Mouse (Mus musculus): ENCODE measurements around the gene Ptprr. TPM values are rescaled to one million over a fixed set of nuclear protein-coding genes. Genes with fewer than 3 reads are reported as not detected.
A peak's percentile ranks its signal among the peaks of the same experiment; 100 is the strongest.

Gene Ptprr
- polyA plus RNA-seq (2014; fragmentation: Nextera tagmentation; extraction: Ambion mirVana): 6.3 and 9.0 TPM in 2 replicates

- Histone ChIP-seq H3K9ac (ENCODE audit: low read length) (peak within 1 kb of the TSS; percentile 72), H3K27me3 (replicated peaks; ENCODE audit: control insufficient read depth, insufficient read depth, low read length) (no peaks in the 10 kb centered on the region), H3K9me3 (replicated peaks; ENCODE audit: control insufficient read depth, low read length) (no peaks in the 10 kb centered on the region), H3K4me3 (ENCODE audit: low read depth, low read length) (peak within 1 kb of the TSS; percentile 51), H3K4me1 (ENCODE audit: control insufficient read depth, insufficient read depth, low read length) (peaks cover 2% of the 10 kb centered on the region; the same call in 1 of the 2 replicates), H3K36me3 (ENCODE audit: control insufficient read depth, insufficient read depth, low read length) (no peaks in the 10 kb centered on the region), H3K4me2 (ENCODE audit: low read length) (peak within 1 kb of the TSS; percentile 85), H3K27ac (ENCODE audit: low read depth, low read length) (peak within 1 kb of the TSS; percentile 60)
- DNase-seq (ENCODE audit: low spot score) (peak; percentile 95), ATAC-seq (peak; percentile 97)
- WGBS: 0% methylated on average over 19 of the region's 19 CpGs
Observed at GRCm38 (mm10) chr10:116017845-116018479, at the start of gene Ptprr. Gene Ptprr, plus strand, starts transcription at chr10:116018213.

- WGBS: 69% methylated on average over 7 of the region's 7 CpGs
- no peak overlapping the region for H3K4me3 ChIP-seq (ENCODE audit: low read depth, low read length)
- no peaks in the 10 kb centered on the region for H3K27me3 ChIP-seq (replicated peaks; ENCODE audit: control insufficient read depth, insufficient read depth, low read length)
- H3K27ac ChIP-seq (ENCODE audit: low read depth, low read length): no peak overlapping the region
- H3K9ac ChIP-seq (ENCODE audit: low read length): no peak overlapping the region
- no peaks in the 10 kb centered on the region for H3K9me3 ChIP-seq (replicated peaks; ENCODE audit: control insufficient read depth, low read length)
- H3K4me2 ChIP-seq (ENCODE audit: low read length): no peak overlapping the region
- DNase-seq (ENCODE audit: low spot score): peak; percentile 7
- H3K4me1 ChIP-seq (ENCODE audit: control insufficient read depth, insufficient read depth, low read length): no peaks in the 10 kb centered on the region
- ATAC-seq: no peak
- no peaks in the 10 kb centered on the region for H3K36me3 ChIP-seq (ENCODE audit: control insufficient read depth, insufficient read depth, low read length)
Observed at GRCm38 (mm10) chr10:115976345-115976744, 41.7 kb upstream of the Ptprr start.

DNA sequence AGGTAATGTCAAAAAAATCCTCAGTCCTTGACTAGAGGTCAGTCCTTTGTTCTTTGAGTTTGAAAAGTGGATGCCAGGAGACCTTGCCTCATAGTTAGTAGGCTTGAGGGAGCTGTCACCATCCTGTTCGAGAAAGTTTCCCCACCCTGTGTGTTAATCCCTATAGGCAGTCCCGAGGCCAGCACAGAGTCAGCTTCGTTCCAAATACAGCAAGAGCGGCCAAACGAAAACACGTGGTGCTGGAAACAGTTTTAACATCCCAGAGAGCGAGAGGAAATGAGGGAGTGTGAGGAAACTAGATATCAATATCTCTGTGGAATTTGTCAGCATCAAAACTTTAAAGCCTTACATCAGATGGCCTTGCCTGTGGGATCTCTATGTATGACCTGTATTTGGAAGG, 39.0 kb upstream of the Ptprr start:
- Histone ChIP-seq H3K27ac (ENCODE audit: low read depth, low read length) (no peak overlapping the region), H3K27me3 (replicated peaks; ENCODE audit: control insufficient read depth, insufficient read depth, low read length) (no peaks in the 10 kb centered on the region), H3K9me3 (replicated peaks; ENCODE audit: control insufficient read depth, low read length) (no peaks in the 10 kb centered on the region), H3K9ac (ENCODE audit: low read length) (no peak overlapping the region), H3K4me2 (ENCODE audit: low read length) (no peak overlapping the region), H3K36me3 (ENCODE audit: control insufficient read depth, insufficient read depth, low read length) (no peaks in the 10 kb centered on the region), H3K4me1 (ENCODE audit: control insufficient read depth, insufficient read depth, low read length) (no peaks in the 10 kb centered on the region), H3K4me3 (ENCODE audit: low read depth, low read length) (no peak overlapping the region)
- WGBS: 70% methylated on average over 7 of the region's 7 CpGs
- ATAC-seq: no peak
- DNase-seq (ENCODE audit: low spot score): no peak

DNA sequence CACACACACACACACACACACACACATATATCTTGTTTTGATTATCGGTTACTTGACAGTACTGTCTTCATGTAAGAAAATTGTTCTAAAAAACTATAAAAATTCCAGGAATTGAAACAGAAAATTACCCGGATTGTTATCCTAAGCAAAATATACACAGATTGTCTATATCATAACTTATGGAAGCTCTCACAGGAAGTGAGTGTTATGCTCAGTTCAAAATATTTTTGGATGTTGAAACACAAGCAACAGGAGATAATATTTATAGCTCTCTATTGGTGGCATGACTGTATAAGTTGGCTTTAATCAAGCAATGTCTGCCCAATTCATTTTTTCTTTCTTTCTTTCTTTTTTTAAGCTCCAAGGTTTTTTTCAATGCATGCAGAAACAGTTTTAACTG, 38.0 kb upstream of the Ptprr start:
- Histone ChIP-seq H3K9me3 (replicated peaks; ENCODE audit: control insufficient read depth, low read length) (no peaks in the 10 kb centered on the region), H3K27me3 (replicated peaks; ENCODE audit: control insufficient read depth, insufficient read depth, low read length) (no peaks in the 10 kb centered on the region), H3K36me3 (ENCODE audit: control insufficient read depth, insufficient read depth, low read length) (no peaks in the 10 kb centered on the region), H3K27ac (ENCODE audit: low read depth, low read length) (no peak overlapping the region), H3K4me3 (ENCODE audit: low read depth, low read length) (no peak overlapping the region), H3K4me2 (ENCODE audit: low read length) (no peak overlapping the region), H3K4me1 (ENCODE audit: control insufficient read depth, insufficient read depth, low read length) (no peaks in the 10 kb centered on the region), H3K9ac (ENCODE audit: low read length) (no peak overlapping the region)
- WGBS: 98% methylated on average over 2 of the region's 2 CpGs
- ATAC-seq: no peak
- no peak for DNase-seq (ENCODE audit: low spot score)

DNA sequence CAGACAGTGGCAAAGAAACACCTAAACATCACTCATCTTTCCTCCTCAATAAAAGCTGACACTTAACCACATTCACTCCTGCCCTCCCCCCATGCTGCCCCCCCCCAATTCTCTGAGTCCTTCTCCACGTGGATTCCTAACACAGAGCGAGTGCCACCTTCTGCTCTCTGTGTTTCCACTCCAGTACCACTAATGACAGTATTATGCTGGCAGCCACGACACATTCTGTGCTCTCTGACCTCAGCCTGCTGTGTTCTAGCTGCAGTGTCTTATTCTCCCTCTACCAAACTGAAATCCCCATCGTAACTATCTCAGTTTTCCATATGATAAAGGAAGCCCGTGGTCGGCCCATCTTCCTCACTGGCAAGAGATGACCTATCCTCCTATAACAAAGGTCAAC, 33.7 kb upstream of the Ptprr start:
- Histone ChIP-seq H3K27me3 (replicated peaks; ENCODE audit: control insufficient read depth, insufficient read depth, low read length) (no peaks in the 10 kb centered on the region), H3K4me1 (ENCODE audit: control insufficient read depth, insufficient read depth, low read length) (no peaks in the 10 kb centered on the region), H3K4me2 (ENCODE audit: low read length) (no peak overlapping the region), H3K27ac (ENCODE audit: low read depth, low read length) (no peak overlapping the region), H3K9me3 (replicated peaks; ENCODE audit: control insufficient read depth, low read length) (no peaks in the 10 kb centered on the region), H3K4me3 (ENCODE audit: low read depth, low read length) (no peak overlapping the region), H3K9ac (ENCODE audit: low read length) (no peak overlapping the region), H3K36me3 (ENCODE audit: control insufficient read depth, insufficient read depth, low read length) (no peaks in the 10 kb centered on the region)
- WGBS: 72% methylated on average over 6 of the region's 6 CpGs
- DNase-seq (ENCODE audit: low spot score) (no peak), ATAC-seq (no peak)

DNA sequence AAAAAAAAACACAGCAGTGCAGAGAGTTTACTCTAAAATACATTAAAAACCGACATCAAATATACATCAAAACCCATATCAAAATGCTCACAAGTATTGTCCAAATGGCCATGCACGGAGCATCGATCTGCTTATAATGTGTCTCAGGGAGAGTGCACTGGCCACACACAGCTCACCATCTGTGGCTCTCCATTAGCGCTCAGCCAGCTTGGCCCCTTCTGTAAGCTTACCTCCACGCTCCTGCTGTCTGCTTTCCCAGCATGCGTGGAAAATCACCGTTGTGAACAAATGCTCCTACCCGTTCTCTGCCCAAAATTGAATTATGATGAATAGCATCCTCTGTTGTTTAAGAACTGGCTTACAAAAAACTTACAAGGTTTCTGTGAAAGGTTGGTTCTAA, 16.2 kb upstream of the Ptprr start:
- no peaks in the 10 kb centered on the region for H3K4me1 ChIP-seq (ENCODE audit: control insufficient read depth, insufficient read depth, low read length)
- H3K27ac ChIP-seq (ENCODE audit: low read depth, low read length): no peak overlapping the region
- no peak overlapping the region for H3K4me3 ChIP-seq (ENCODE audit: low read depth, low read length)
- no peaks in the 10 kb centered on the region for H3K27me3 ChIP-seq (replicated peaks; ENCODE audit: control insufficient read depth, insufficient read depth, low read length)
- DNase-seq (ENCODE audit: low spot score): no peak
- H3K9ac ChIP-seq (ENCODE audit: low read length): no peak overlapping the region
- no peak overlapping the region for H3K4me2 ChIP-seq (ENCODE audit: low read length)
- WGBS: 76% methylated on average over 8 of the region's 8 CpGs
- H3K36me3 ChIP-seq (ENCODE audit: control insufficient read depth, insufficient read depth, low read length): no peaks in the 10 kb centered on the region
- no peak for ATAC-seq
- H3K9me3 ChIP-seq (replicated peaks; ENCODE audit: control insufficient read depth, low read length): no peaks in the 10 kb centered on the region

DNA sequence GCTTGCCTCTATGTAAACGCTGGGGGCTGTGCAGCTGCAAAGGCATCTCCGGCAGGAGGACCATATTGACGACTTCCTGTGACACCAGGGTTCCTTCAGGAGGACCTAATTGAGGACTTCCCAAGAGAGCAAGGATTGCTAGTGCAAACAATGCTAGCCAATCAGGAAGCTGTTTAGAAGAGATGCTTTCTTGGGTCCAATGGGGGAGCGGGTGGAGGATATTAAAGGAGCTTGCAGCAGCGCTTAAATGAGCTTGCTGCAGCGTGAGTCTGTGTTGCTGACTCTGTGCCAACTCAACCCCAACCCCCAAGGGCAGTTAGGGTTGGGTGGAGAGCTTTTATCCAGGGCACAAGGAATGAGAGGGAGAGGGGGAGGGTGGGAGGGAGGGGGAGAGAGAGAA, 11.3 kb upstream of the Ptprr start:
- no peak overlapping the region for H3K27ac ChIP-seq (ENCODE audit: low read depth, low read length)
- H3K36me3 ChIP-seq (ENCODE audit: control insufficient read depth, insufficient read depth, low read length): no peaks in the 10 kb centered on the region
- H3K27me3 ChIP-seq (replicated peaks; ENCODE audit: control insufficient read depth, insufficient read depth, low read length): no peaks in the 10 kb centered on the region
- ATAC-seq: no peak
- no peaks in the 10 kb centered on the region for H3K4me1 ChIP-seq (ENCODE audit: control insufficient read depth, insufficient read depth, low read length)
- 45% methylated on average over 6 of the region's 6 CpGs for WGBS
- no peak overlapping the region for H3K4me3 ChIP-seq (ENCODE audit: low read depth, low read length)
- H3K9me3 ChIP-seq (replicated peaks; ENCODE audit: control insufficient read depth, low read length): no peaks in the 10 kb centered on the region
- H3K9ac ChIP-seq (ENCODE audit: low read length): no peak overlapping the region
- no peak overlapping the region for H3K4me2 ChIP-seq (ENCODE audit: low read length)
- no peak for DNase-seq (ENCODE audit: low spot score)

DNA sequence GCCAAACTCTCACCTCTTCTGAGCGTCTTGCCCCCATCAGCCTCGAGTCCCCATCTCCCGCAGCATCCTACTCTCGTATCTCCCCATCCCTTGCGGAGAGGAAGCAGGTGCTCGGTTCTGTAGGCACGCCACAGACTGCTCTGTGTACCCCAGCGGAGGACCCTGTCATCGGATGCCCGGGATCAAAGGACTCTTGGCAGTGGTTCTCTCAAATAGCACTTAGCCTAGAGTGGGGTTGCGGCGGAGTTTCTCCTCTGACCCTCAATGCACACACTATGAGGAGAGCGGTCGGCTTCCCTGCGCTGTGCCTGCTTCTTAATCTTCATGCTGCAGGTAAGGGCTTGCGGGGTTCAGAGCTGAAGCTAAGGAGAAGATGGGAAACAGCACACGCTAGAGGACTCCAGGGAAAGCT, 473 bp downstream of the Ptprr start:
- Histone ChIP-seq H3K27me3 (replicated peaks; ENCODE audit: control insufficient read depth, insufficient read depth, low read length) (no peaks in the 10 kb centered on the region), H3K9ac (ENCODE audit: low read length) (peak overlapping the region; percentile 72), H3K4me1 (ENCODE audit: control insufficient read depth, insufficient read depth, low read length) (peaks cover 2% of the 10 kb centered on the region; the same call in 1 of the 2 replicates), H3K4me3 (ENCODE audit: low read depth, low read length) (peak overlapping the region; percentile 51), H3K4me2 (ENCODE audit: low read length) (peak overlapping the region; percentile 85), H3K9me3 (replicated peaks; ENCODE audit: control insufficient read depth, low read length) (no peaks in the 10 kb centered on the region), H3K27ac (ENCODE audit: low read depth, low read length) (peak overlapping the region; percentile 58), H3K36me3 (ENCODE audit: control insufficient read depth, insufficient read depth, low read length) (no peaks in the 10 kb centered on the region)
- peak; percentile 80 for ATAC-seq
- DNase-seq (ENCODE audit: low spot score): no peak
- under 1% methylated on average over 17 of the region's 17 CpGs for WGBS

DNA sequence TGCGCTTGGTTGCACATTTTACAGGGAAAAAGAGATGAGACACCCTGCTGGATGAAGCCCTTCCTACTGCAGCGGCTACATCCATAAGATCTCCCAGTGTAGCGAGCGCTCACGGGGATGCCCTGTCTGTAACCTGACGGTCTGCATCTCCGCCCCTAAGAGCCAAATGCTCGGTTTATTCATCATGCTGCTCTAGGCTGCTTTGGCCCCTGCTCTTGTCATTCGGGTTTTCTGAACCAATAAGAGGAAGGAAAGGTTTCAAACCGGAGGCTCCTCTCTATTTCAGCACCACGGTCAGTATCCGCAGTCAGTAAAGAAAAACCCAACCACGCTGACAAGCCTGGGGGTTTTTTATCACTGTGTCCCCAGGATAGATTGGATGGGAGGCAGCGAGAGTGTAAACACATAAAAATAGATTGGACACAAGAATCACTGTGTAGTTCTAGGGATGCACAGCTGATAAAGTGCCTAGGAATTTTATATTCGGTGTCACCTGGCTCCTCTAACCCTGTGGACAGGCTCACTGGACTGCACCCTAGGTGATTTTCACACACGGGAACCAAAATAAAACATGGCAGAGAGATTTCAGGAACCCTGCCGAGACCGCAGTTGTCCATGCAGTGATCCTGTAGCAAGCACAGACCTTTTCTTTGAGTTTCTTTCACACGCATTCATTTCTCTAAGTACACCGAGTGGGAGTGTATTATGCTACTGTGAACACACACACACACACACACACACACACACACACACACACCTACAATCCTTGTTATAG, 1.3 kb downstream of the Ptprr start:
- Histone ChIP-seq H3K27me3 (replicated peaks; ENCODE audit: control insufficient read depth, insufficient read depth, low read length) (no peaks in the 10 kb centered on the region), H3K4me2 (ENCODE audit: low read length) (peak overlapping the region; percentile 85), H3K4me1 (ENCODE audit: control insufficient read depth, insufficient read depth, low read length) (peaks cover 2% of the 10 kb centered on the region; the same call in 1 of the 2 replicates), H3K9me3 (replicated peaks; ENCODE audit: control insufficient read depth, low read length) (no peaks in the 10 kb centered on the region), H3K36me3 (ENCODE audit: control insufficient read depth, insufficient read depth, low read length) (no peaks in the 10 kb centered on the region), H3K27ac (ENCODE audit: low read depth, low read length) (no peak overlapping the region), H3K9ac (ENCODE audit: low read length) (peak overlapping the region; percentile 72), H3K4me3 (ENCODE audit: low read depth, low read length) (peak overlapping the region; percentile 51)
- DNase-seq (ENCODE audit: low spot score) (peak; percentile 59), ATAC-seq (0 out of 2 replicates have a peak, but pooled peaks have one; percentile 22)
- 3% methylated on average over 20 of the region's 20 CpGs for WGBS

Measured in forebrain, embryonic 14.5 days (tissue).